Mouse (Mus musculus): Measurements from ENCODE around the gene Ivl. TPM values are rescaled to one million over a fixed set of nuclear protein-coding genes. Genes with fewer than 3 reads are reported as not detected.

Gene Ivl
- total RNA-seq, 1 experiment from 2014 or later, result not detected

Other genes starting within 250 kb of the Ivl start
- not detected in 2 replicates for gene Sprr2d, start 234.6 kb downstream of the Ivl start, total RNA-seq (2021)
- gene Sprr2e, start 221.6 kb downstream of the Ivl start, total RNA-seq (2021), result not detected in 2 replicates
- gene Sprr2f, start 208.5 kb downstream of the Ivl start, total RNA-seq (2021), result not detected in 2 replicates
- gene Sprr2h, start 188.1 kb downstream of the Ivl start, total RNA-seq (2021), result not detected in 2 replicates
- not detected in 2 replicates for gene Sprr2i, start 165.7 kb downstream of the Ivl start, total RNA-seq (2021)
- gene Sprr2j-ps, start 155.7 kb downstream of the Ivl start, total RNA-seq (2021), result not detected in 2 replicates
- gene Gm9774, start 144.3 kb downstream of the Ivl start, total RNA-seq (2021), result 4.2 and 25.6 TPM in 2 replicates
- not detected in 2 replicates for gene Sprr2k, start 141.2 kb downstream of the Ivl start, total RNA-seq (2021)
- gene Sprr1b, start 134.9 kb downstream of the Ivl start, total RNA-seq (2021), result not detected in 2 replicates
- gene Sprr3, start 115.0 kb downstream of the Ivl start, total RNA-seq (2021), result not detected in 2 replicates
- not detected in 2 replicates for gene Sprr1a, start 87.8 kb downstream of the Ivl start, total RNA-seq (2021)
- not detected in 2 replicates for gene Sprr4, start 73.2 kb downstream of the Ivl start, total RNA-seq (2021)
- gene 2310046K23Rik, start 39.2 kb downstream of the Ivl start, total RNA-seq (2021), result not detected in 2 replicates
- gene Smcp, start 15.3 kb upstream of the Ivl start, total RNA-seq (2021), result not detected in 2 replicates
- not detected in 2 replicates for gene 2210017I01Rik, start 33.8 kb upstream of the Ivl start, total RNA-seq (2021)
- gene Lce6a, start 47.9 kb upstream of the Ivl start, total RNA-seq (2021), result not detected in 2 replicates
- not detected in 2 replicates for gene Lce1a1, start 74.6 kb upstream of the Ivl start, total RNA-seq (2021)
- not detected in 2 replicates for gene Lce1b, start 83.2 kb upstream of the Ivl start, total RNA-seq (2021)
- not detected in 2 replicates for gene Lce1a2, start 96.6 kb upstream of the Ivl start, total RNA-seq (2021)
- gene Lce1c, start 105.5 kb upstream of the Ivl start, total RNA-seq (2021), result not detected in 2 replicates
- gene Lce1d, start 113.5 kb upstream of the Ivl start, total RNA-seq (2021), result not detected in 2 replicates
- gene Lce1e, start 135.3 kb upstream of the Ivl start, total RNA-seq (2021), result not detected in 2 replicates
- gene Lce1f, start 146.6 kb upstream of the Ivl start, total RNA-seq (2021), result not detected in 2 replicates
- gene Gm38119, start 165.4 kb upstream of the Ivl start, total RNA-seq (2021), result not detected in 2 replicates
- gene Lce1g, start 178.6 kb upstream of the Ivl start, total RNA-seq (2021), result not detected in 2 replicates
- gene Lce1h, start 191.3 kb upstream of the Ivl start, total RNA-seq (2021), result not detected in 2 replicates
- gene Lce1i, start 205.2 kb upstream of the Ivl start, total RNA-seq (2021), result not detected in 2 replicates
- gene Lce1j, start 216.8 kb upstream of the Ivl start, total RNA-seq (2021), result not detected in 2 replicates
- gene Lce1k, start 234.2 kb upstream of the Ivl start, total RNA-seq (2021), result not detected in 2 replicates